Mouse (Mus musculus) ovary, postnatal 36 days (tissue): Measurements from ENCODE around the gene Efna2.

Experiments
- DNase-seq: peaks from one replicate; pipeline ENCODE4 v3.0.0; 2022; ENCODE audit warnings: low spot score, mixed read lengths

Gene Efna2

DNA sequence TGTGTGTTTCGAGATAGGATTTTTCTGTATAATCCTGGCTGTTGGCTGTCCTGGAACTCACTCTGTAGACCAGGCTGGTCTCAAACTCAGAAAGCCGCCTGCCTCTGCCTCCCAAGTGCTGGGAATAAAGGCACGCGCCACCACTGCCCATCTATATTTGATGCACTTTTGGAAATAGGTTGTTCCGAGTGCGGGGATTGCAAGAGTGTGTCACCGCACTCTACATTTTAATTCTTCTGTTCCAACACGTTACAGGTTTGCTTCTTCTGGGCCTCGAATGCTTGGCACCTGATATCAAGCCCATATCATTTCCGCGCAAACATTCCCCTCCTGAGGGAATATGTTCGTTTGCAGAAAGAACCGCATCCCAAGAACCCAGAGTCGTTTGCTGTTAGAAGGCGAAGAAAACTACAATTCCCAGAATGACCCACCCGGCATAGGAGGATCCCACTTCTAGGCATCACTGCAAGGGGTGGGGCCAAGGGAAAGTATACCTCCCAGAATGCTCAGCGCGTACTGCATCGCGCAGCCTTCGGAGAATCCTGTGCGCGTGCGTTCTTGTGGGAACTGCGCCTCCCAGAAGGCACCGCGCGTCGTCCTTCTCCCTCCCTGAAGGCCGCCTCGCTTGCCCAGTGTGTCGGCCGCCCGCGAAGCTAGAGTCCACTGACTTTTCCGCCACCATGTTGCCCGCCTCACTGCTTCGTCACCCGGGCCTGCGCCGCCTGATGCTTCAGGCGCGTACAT, 37.3 kb upstream of the Efna2 start:
- DNase-seq = peak; percentile 89

DNA sequence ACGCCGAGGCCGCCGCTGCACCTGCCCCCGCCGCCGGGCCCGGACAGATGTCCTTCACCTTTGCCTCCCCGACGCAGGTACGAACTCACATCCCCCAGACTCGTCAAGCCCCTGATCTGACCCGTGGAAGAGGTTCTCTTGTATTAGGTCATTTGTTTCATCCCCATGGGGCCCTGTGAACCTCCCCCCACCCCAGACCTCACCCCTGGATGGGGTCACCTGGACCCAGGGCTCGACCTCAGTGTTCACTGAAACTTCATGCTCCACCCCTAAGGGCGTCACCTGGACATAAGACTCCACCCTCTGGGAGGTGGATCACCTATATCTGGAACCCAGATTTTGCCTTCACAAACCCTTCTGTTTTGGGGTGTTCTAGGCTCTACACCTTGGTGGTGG, 36.8 kb upstream of the Efna2 start:
- DNase-seq = no peak

DNA sequence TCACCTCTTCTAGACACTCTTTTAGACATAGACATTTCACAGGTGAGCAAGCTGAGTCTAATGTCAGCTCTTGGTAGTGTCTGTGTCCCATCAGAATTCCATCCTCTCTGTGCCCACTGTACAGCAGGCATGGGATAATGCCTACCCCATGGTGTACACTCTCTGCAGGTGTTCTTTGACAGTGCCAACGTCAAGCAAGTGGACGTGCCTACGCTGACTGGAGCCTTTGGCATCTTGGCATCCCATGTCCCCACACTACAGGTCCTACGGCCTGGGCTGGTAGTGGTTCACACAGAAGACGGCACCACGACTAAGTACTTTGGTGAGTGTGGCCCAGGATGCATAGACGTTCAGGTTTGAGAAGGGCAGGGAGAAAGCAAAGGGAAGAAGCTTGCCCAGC, 35.6 kb upstream of the Efna2 start:
- DNase-seq = no peak

DNA sequence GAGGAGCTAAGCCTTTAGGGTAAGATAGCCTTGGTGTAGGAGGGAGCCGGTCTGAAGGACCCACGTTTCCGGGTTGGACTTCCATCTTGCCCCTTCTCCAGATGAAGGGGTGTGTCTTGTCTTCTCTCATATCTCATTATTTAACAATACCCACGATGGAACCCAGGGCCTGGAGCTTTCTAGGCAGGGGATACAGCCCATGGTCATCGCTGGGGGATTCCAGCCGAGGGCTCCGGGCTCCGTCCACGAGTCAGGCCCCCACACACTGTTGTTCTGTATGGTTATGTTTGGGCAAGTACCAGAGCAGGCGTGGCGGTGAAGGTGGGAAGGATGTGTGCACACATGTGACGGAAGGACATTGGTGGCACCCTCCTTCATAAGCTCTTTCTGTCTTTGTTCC, 35.1 kb upstream of the Efna2 start:
- DNase-seq = no peak

DNA sequence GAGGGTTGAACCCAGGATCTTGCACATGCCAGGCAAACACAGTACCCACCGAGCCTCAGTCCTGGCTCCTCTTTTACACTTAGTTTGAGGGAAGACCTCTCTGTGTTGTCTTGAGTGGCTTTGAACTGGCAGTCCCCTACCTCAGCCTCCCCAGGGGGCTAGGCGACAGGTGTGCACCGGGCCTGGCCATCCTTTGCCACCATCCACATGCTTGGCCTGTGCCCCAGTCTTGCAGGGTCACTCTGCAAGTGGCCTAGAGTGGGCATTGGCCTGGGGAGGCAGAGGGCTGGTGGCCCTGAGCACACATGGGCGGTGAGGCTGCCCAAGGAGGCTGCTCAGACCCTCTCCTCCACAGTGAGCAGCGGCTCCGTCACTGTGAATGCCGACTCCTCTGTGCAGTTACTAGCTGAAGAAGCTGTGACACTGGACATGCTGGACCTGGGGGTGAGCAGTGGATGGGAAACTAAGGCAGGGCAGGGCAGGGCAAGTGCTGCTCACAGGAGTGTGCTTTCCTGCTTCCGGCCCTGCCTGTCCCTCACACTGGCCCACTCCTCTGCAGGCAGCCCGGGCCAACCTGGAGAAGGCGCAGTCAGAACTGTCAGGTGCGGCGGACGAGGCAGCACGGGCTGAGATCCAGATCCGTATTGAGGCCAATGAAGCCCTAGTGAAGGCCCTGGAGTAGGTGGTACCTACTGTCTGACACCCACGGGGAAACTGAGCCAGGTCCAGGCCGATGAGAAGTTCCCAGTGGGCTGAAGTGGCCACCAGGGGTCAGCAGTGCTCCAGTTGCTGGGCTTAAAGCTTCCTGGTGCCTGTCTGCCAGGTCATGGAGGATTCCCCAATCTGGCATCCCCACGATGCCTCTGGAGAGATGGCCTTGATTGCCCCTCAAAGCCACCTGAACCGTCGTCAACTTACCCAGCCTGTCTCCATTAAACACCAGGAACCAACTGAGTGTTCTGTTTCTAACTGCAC, 34.1 kb upstream of the Efna2 start:
- peak; percentile 74 for DNase-seq

DNA sequence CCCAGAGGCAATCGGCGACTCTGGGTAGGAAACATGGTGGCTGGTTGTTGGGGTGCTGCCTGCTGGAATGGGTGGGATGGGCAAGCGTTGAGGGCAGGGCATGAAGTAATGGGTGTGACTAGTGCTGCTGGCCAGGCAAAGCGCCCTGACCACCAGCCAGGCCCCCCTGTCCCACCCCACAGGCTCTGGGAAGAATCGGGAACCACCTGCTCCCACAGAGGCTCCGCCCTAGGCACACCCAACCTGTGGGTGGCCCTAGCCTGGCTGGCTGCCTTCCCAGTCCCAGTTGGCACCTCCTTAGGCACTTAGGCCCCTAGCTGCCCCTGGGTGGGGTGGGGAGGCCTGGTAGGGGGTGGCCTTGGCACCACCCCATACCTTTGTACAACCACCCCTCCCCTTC, 33.4 kb upstream of the Efna2 start:
- peak; percentile 61 for DNase-seq

DNA sequence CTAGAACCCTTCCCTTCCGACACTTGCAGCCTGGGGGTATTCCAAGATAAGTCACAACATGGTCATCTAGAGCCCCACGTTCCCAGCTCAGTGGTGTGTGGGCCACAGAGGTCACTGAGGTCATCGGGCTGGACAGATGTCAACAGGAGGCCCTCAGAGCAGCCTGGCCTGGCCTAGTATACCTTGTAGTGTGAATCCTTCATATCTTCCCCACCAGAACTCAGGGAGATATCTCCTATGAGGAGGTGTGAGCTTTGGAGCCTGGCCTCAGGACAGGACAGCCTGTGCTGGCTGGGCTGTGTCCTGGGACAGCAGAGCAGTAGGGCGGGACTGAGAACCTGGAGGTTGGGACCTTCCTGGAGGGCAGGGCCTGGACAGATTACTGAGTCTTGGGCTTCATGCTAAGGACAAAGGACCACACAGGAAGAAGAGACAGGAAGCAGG, 32.7 kb upstream of the Efna2 start:
- no peak for DNase-seq

DNA sequence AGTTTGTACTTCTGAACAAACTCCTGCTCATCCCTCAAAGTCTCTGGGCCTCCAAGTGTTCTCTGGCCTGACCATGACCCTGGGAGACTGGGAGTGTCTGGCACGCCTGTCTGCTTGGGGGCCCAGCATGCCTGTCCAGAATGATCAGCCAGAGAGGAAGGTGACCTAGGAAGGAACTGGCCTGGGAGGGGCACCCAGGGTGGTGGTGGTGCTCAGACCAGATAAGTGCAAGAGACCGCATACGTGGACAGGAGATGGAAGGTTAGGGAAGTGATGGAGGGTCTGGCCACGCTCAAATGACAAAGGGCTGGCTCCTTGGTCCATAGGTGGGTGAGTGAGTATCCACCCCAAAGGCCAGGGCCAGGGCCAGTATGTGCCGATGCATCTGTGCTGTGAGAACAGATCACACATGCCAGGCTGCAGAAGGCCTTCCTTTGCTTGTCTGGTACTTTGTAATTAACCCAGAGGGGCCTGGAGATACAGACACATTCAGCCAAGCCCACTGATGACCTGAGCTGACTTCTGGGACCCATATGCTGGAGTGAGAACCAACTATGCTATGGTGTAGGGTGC, 32.0 kb upstream of the Efna2 start:
- DNase-seq = no peak

DNA sequence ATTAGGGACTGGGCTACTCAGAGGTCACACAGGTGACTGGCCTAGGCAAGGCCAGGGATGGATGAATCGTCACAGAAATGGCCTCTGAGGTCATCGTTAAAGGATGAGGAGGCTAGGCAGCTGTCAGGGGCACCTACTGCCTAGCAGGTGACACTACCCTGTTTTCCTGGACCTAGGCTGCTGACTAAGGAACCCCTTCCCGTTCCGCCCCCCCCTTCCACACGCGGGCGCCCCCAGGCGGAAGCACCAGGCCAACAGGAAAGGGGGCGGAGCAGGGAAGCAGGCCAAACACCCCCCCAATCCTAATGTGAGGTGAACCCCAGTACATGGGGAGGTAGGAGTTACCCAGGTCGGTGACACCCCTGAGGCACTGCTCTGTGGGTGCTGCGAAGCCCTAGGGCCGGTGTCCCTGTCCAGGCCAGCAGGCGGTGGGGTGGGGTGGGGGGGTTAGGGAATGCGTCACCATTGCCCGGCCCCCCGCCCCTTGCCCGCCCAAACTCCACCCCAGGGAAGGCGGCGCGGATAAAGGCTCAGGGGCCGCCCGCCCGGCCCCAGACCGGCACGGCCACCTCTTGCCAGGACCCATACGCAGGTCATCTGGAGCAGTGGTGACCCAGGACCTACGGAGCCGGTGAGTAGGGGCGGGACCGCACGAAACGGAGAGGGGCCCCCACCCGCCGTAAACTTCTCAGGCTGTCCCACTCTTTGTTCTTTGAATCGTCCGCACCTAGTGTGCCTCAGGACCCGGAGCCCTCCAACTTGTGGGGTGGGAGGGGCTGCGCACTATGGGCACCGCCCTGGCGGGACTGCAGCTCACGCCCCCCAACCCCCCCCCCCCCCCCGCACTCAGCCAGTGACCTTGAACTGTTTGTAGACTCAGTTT, 31.3 kb upstream of the Efna2 start, which contains the start of gene Midn:
Gene Midn (plus strand): TSS at position 554 of the 883 bp plus-strand sequence.
- DNase-seq = peak; percentile 87

DNA sequence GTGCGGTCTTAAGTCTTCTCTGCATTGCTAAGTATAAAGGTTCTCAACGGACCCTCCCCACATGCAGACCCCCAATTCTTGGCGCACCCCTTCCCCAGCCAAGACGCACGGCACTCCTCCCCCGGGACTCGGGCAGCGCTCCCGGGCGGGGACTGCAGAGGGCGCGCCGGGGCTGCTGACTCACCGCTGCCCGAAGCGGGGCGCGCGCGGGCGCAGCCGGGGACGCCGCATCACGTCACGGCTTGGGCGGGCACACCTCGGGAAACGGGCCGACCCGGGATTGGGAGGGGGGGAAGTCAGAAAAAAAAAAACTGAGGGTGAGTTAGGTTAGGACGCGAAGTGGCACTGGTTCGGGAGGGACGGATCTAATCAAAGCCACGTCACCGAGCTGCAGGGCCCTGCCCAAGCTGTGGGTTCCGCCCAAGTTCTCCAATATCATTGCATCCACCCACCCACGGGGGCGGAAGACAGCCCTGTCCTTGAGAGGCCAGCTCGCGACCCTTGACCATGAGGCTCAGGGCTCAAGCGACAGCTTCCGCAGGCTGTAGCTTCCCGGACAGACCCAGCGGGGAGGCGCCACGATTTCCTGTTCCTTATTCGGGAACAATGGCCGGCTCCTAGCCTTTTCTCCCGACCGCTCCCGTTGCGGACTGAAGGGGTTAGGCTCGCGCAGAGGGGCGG, 30.5 kb upstream of the Efna2 start:
- DNase-seq = peak; percentile 96

DNA sequence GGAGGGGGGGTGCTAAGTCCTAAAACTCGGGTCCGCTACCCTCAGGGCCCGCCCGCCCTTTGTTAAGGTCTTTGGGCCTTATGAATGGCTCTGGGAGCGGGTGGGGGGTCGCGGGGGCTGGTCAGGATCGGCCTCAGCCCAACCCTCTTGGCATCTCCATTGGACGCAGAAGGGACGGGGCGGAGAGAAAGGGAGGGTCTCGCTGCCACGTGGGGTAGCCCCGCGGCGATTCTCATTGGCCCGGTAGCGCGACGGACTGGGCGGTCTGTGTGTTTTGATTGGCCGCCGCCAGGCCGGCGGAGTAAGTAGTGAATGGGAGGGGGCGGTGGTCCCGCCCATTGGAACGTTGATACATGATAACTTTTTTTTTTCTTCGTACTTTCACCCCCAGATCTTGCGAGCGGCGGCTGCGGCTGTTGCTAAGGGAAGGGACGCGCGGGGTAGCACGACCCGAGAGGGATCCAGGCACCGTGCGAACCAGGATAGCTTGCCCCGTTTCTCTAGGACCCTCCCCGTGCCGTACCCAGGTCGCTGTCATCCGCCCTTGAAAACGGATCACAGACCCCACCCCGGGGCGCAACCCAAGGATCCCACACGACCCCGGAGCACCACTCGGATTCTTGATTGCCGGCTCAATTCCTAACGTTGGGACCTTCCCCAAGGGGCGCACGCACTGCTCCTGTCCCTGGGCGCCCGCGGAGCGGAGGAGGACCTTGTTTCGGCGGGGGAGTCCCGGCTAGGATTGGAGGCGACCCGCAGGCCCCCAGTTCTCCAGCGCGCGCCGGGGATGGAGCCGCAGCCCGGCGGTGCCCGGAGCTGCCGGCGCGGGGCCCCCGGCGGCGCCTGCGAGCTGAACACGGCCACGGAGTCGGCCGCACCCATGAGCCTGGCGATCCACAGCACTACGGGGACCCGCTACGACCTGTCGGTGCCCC, 29.7 kb upstream of the Efna2 start:
- DNase-seq = peak; percentile 98

DNA sequence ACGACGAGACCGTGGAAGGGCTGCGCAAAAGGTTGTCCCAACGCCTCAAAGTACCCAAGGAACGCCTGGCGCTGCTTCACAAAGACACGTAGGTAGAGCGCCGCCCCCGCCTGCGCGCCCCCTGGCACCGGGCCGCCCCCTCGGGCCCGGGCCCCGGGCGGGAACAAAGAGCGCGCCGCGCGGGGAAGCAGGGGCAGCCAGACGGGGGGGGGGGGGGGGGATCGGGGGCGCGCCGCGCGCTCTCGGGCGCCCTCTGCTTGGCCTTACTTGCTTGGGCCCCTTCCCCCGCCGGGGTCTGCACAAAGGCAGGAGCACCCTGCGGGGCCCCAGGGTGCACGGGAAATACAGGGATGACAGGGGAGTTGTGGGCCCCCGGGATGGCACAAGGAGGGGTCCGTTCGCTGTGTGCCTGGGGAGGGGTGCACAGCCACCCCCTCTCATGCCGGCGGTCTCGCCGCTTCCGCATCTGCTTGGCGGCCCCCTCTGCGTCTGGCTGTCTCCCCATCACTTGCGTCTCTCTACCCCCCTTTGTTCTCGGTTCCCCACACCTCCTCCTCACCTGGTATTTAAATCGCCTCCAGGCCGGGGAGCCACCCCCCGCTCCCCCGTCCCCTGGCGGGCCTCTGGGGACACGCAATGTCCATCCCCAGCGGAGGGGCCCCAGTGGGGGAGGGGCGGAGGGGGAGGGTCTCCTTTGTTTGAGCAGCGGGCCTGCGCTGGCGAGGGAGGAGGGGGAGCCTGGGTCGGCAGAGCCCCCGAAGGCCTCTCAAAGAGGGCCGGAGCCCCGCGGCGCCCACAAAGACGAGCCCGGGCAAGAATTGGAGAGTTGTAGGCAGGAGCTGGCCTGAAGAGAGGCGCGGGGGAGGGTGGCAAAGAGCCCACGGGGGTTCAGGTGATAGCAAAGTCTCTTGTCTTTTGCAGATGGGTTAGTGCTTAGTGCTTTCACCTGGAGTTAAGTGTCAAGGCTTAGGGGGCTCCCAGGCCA, 28.8 kb upstream of the Efna2 start:
- peak; percentile 66 for DNase-seq

DNA sequence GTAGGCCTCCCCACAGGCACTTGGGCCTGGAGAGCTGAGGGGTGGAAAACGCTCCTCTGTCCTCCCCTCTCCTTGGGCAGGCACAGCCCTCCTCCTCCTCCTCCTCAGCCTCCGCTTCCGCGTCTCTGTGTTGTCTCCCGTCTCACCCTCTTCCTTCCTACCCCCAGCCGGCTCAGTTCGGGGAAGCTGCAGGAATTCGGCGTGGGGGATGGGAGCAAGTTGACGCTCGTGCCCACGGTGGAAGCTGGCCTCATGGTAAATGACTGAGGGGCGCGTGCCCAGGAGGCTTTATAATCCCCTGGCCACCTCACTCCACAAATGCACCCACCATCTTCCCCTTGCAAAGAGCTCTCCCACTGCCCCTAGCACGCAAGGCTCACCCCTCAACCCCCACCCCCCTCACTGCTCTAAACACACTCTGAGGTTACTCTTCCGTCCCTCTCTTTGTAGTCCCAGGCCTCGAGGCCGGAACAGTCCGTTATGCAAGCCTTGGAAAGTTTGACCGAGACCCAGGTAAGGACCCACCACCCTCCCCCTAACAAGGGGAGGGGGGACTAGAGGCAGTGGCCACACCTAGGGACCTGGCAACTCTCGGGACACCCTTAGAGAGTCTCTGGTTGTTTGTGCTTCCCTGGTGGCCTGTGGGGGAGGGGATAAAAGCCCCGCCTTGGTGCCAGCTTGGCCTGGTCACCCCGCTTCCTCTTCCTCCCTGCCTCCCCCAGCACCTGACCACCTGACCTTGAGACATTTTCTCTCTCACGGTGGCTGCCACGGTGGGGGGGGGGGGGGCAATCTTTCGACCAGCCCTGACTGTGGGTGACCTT, 27.9 kb upstream of the Efna2 start:
- DNase-seq = peak; percentile 70

DNA sequence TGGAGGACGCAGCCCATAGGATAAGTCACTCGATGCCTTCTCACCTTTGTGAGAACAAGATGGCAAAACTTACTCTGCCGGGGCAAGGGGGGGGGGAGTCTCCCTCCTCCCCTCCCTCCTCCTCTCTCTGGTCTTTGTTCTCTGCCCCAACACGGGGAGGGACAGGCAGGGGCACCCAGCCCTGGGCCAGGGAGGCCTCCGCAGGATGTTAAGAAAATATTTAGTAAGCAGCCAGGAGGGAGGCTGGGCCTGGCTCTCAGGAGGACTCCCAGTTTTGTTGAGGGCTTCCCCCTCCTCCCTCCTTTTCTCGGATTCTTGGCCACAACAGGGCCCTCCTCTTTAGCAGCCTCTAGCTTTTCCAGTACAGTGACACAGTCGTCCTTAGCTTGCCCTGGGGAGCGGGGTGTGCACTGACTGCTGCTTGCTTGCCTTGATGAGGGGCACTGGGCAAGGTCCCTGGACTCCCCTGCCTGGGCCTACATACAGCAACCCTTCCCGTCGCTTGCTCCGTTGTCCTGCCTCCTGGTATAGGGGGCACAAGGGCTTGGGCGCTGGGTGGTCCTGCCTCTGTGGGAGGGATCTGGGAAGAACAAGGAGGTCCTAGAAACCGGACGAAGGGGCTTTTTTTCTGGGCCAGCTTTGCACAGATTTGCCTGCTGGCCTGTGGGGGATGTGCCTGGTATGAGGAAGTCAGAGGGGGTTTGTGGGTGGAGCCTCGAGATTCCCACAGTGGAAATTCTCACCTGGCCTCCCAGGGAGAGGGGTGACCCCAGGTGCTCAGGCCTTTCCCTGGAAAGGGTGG, 27.0 kb upstream of the Efna2 start:
- peak; percentile 61 for DNase-seq

DNA sequence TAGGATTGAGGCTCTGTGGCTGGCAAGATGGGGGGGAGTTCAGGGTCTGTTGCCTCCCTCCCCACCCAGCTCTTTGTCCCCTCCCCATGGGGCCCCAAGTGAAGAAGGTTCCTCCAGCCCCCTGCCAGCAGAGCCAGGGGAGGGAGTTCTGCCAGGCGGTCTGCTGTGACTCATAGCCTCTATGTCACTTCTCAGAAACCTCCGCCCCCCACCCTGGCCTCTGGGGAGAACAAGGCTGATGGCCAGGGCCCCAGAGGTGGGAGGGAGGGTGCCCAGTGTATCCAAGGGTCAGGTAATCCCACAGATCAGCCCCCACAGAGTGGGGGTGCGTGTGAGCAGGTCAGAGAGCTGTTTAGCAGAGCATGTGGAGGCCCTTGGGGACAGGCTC, 26.4 kb upstream of the Efna2 start:
- peak; percentile 56 for DNase-seq

DNA sequence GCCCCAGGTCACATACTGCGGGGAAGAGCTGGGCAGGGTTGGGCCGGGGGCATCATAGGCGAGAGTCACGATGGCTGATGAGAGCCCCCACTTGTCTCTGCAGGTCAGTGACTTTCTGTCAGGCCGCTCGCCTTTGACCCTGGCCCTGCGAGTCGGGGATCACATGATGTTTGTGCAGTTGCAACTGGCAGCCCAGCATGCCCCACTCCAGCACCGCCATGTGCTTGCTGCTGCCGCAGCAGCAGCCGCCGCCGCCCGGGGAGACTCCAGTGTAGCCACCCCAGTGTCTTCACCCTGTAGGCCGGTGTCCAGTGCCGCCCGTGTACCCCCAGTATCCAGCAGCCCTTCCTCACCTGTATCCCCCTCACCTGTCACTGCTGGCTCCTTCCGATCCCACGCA, 25.6 kb upstream of the Efna2 start:
- DNase-seq = no peak

DNA sequence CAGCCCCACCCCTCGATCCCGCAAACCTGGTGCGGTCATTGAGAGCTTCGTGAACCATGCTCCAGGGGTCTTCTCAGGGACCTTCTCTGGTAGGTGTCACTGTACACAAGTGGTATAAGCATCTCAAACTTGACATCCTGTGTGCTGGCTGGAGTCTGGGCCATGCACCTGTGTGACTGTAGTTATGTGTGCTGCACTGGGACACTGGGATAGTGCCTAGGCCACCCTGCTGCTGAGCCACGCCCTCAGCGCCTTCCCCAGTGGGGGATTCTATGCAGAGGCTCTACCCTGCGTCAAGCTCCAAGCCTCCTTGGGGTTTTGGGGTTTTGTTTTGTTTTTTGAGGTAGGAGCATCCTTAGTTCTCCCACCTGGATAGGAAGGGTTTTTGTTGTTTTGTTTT, 24.9 kb upstream of the Efna2 start:
- no peak for DNase-seq
